Mouse (Mus musculus) testis, postnatal 10 days (tissue): ENCODE measurements around the gene Olfr49.
"Not testable (repeated sequence)": the region's sequence is repeated elsewhere in the genome, so short reads cannot be mapped to it uniquely, and the experiment has no call there.

ENCODE experiments used
- DNase-seq: peaks from one replicate; pipeline ENCODE4 v3.0.0; 2021; ENCODE audit warnings: low spot score

The Olfr49 gene

GRCm38 (mm10) chr14:54231176-54231956 lies 53.4 kb downstream of the Olfr49 start:
- no peak for DNase-seq

DNA sequence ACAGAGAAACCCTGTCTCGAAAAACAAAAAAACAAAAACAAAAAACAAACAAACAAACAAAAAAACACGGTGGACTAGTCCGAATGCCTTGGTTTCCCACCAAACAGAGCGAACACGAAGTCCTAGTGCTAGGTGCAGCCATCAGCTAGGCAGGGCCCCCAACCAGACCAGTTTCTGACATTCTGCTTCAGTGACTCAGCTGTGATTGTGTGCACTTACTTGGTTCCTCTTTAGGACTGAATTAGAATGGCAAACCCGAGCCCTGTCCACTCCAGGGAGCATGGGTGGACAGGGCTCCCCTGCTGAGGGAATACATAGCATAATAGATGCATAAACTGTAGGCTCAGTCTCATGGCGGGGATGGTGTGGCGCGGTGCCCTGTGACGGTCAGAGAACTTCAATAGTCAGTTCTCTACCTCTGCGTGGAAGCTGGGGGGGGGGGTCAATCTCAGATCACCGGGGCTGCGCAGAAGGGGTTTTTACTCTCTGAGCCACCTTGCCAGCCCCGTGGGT lies 54.0 kb downstream of the Olfr49 start:
- DNase-seq = no peak

- DNase-seq = not testable (repeated sequence)
Measured at GRCm38 (mm10) chr14:54229849-54230248, 54.9 kb downstream of the Olfr49 start.

GRCm38 (mm10) chr14:54228933-54229713 lies 55.6 kb downstream of the Olfr49 start:
- DNase-seq = no peak

DNA sequence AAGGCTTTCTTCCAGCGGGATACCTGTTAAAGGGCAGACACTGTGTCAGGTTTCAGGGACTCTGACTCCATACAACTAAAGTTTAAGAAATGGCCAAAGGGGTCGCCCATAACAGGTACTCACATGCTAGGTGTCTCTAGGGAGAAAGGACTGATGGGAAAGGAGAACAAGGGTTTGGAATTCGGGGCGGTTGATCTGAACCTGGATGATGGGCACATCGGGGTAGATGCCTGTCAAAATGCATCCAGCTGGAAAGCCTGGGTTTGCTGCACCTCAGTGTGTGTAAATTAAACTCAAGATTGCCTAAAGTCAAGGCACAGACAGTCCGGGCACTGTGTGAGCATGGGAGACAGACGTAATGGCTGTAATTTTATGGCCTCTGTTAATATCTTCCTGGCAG lies 56.2 kb downstream of the Olfr49 start:
- DNase-seq = no peak
